Mouse (Mus musculus): ENCODE measurements around the gene Dbr1.

Dbr1 gene

DNA sequence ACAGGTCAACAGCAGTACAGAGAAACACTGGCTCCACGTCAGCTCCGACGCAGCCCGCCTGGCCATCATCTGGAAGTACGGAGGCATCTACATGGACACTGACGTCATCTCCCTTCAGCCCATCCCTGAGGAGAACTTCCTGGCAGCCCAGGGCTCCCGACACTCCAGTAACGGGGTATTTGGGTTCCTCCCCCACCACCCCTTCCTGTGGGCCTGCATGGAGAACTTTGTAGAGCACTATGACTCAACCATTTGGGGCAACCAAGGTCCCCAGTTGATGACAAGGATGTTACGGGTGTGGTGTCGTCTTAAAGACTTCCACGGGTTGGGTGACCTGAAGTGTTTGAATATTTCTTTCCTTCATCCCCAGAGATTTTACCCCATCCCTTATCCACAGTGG lies 44.6 kb downstream of the Dbr1 start:
- DNase-seq: no peak

DNA sequence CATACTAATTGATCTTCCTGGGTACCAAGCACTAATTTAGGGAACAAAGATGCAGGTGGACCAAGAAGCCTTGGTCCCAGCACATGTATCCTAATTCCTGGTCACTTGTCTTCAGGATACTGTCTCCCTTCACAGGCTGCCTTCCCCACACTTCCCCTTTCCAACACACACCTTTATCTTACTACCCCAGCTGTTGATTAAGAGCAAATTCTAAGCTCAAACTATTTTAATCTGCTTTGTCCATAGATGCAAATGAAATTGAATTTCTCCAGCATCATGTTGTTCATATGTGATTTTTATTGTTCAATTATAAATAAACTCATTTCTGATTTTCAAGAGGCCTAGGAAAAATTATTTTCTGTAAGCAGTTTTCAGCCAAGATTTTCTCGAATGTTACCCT lies 46.4 kb downstream of the Dbr1 start:
- no peak for DNase-seq

DNA sequence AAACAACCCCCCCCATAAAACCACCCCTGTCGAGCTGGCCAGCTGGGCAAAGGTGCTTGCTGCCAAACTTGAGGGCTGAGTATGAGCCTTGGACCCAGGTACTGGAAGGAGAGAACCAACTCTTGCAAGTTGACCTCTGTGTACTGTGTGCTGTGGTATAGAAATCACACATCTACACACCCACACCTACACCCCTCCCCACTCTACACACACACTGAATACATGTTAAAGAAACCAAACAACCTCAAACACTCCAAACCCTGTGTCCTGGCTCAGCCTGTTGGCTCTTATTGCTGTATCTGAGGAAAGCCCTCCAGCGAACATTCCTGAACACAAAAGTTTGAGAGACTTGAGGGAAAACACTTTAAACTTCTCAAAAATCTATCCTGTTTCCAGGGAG lies 47.4 kb downstream of the Dbr1 start:
- DNase-seq: no peak

DNA sequence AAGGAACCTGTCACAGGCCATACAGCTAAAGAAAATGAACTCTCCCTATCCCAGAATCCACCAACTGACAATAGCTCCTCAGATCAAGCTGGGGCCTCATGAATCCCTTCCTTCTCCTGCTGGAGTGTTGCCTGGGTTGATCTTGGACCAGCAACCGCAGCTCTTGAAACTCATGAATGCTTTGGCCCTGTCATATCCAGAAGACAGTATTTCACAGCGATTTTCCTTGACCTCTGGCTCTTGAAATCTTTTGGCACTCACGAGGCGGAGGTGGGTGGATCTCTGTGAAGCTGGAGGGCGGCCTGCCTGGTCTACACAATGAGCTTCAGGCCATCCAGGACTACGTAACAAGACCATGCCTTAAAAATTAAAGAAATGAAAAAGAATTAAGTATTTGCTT lies 48.5 kb downstream of the Dbr1 start:
- DNase-seq: no peak

DNA sequence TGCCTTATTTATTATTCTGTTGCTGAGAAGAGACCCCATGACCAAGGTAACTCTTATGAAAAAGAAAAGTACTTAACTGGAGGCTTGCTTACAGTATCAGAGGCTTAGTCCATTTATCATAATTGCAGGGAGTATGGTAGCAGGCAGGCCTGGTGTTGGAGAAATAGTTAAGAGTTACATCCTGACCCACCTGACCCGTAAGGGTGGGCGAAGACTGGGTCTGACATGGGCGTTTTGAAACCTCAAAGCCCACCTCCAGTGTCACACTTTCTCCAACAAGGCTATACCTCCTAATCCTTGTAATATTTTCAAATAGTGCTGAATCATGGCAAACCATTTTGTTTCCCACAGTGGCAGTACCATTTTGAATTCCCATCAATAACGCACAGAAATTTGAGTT lies 53.0 kb downstream of the Dbr1 start:
- no peak for DNase-seq

DNA sequence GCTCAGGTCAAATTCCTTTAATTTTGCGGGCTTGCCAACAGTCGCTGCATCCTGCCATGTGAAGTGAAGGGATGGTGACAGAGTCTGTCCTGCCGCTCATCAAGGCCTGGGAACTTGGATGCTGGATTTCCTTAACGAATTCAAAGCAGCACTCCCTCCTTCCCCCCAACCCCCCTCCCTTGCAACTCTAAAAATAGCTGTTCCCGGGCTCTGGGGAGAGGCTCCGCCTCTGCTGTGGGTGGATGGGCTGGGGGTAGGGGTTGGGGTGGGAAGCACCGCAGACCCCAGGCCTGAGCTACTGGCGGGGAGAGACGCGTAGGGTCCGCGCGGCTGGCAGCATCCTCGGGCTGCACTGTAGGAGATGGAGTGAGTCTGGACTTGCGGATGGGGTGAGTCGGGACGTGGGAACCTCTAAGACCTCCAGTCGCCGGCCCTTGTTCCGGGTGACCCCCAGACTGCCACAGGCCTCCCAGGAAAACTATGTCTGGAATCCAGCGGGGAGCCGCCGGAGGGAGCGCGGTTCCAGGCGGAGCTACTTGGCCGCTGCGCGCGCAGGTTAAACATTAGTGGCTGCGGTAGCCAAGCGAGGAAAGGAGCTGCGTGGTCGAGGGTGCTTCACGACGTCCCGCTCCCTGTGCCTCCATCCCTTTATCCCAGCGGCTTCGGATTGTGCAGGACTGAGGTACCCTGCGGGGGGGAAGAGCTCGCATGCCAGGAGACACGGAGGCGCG lies 53.8 kb downstream of the Dbr1 start, which contains the start of gene Dzip1l:
Gene Dzip1l (plus strand): TSS at position 216 of the 731 bp plus-strand sequence.
- DNase-seq: peak; percentile 77 to 80

DNA sequence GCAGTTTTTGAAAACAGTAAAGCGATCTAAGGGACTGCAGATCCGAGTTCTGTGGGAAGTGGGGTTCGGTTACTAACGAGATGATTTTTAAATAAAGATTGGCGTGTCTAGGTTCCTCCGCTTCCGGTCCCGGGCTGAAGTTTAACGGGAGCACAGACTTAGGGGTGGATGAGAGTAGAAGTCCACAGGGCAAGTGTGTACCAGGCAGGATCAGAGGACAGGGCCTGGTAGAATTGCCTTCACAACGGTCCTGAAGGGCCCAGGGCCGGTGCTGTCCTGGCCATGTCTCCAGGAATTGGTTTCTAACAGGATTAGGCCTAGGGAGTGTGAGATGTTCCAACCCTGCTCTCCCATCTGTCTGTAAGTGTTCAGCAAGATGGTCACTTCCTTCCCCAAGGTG lies 54.5 kb downstream of the Dbr1 start:
- peak; percentile 38 to 50 for DNase-seq

DNA sequence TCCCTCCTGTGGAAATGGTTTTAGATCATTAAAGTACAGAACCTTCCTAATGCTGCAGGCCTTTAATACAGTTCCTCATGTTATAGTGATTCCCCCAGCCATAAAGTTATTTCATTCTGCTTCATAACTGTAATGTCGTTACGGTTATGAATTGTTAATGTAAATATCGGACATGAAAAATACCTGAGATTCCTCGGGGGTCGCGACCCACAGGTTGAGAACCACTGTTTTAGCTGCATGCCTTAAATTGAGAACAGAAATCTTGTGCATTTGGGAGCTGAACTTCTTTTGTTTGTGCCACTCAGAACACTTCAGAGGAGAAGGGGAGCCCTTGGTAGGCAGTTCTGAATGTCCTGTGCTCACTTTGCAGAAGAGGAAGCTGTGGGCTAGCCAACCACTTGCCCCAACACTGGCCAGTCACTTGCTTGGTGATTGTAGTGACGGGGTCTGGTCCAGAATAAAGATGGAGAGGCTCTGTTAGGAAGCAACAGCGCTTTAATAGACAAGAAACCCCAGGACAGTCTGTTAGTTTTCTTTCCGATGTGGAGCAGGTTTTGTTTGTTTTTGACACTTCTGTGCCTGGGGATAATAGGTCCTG lies 55.0 kb downstream of the Dbr1 start:
- DNase-seq: peak in 1 of 2 experiments; percentile 11

DNA sequence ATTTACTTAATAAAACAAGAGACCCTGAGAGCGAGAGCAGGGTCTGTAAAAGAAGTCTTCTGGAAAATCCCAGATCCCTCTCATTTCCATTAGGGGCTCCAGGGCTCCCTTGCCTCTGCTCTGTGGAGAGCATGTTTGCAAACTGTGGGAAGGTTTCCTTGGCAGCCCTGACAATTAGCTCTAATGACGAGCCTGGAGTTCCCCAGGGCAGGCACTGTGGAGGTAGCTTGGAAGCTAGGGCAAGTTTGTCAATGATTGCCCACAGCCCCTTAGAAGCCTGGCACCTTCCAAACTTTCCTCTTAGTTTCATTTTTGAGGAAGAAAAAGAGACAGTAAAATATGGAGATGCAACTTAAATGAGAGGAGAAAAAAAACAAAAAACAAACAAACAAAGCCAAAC lies 56.2 kb downstream of the Dbr1 start:
- no peak for DNase-seq

DNA sequence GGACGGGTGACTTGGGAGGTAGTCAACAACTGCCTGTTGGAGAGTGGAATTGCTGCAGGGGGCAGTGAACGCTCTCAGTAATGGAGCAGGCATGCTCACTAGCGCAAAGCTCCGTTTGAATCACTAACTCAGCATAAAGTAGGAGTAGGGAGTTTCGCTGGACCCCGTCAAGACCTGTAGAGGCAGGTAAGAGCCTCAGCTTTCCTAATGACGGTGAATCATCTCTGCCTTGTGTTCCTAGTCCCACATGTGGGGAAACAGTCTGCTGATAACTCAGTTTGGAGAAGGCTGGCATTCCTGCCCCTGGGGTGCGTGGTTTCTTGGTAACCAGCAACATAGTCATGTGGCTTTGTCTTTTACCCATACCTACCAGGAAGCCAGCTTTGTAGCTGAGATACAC lies 56.7 kb downstream of the Dbr1 start:
- peak in 1 of 2 experiments; percentile 9 for DNase-seq

All from cerebellum, postnatal 25 days (tissue).